Mouse (Mus musculus): ENCODE measurements at regions not wholly inside any gene's neighbourhood (a gene's known extent, or its start where the extent isn't known, plus 50 kb on each side); places are given as distances from the start of the nearest gene placed in this dataset.

- in situ Hi-C loops (cut with MboI; ENCODE audit: unreplicated experiment in 2 of 2), result no loop called here
Measured at GRCm38 (mm10) chr5:33518860-33519259, 85.1 kb upstream of the Nkx1-1 start.

- in situ Hi-C loops (cut with MboI; ENCODE audit: unreplicated experiment in 2 of 2), result no loop called here
Measured at GRCm38 (mm10) chr5:33517625-33518024, 83.8 kb upstream of the Nkx1-1 start.

- in situ Hi-C loops (cut with MboI; ENCODE audit: unreplicated experiment in 2 of 2), result no loop called here
Measured at GRCm38 (mm10) chr5:33516211-33516610, 82.4 kb upstream of the Nkx1-1 start.

GRCm38 (mm10) chr5:33512253-33512884 is 78.6 kb upstream of the Nkx1-1 start:
- in situ Hi-C loops (cut with MboI; ENCODE audit: unreplicated experiment in 2 of 2), result no loop called here

GRCm38 (mm10) chr5:33511529-33512252 is 77.9 kb upstream of the Nkx1-1 start:
- in situ Hi-C loops (cut with MboI; ENCODE audit: unreplicated experiment in 2 of 2), result no loop called here

GRCm38 (mm10) chr5:33505786-33506185 is 72.0 kb upstream of the Nkx1-1 start:
- in situ Hi-C loops (cut with MboI; ENCODE audit: unreplicated experiment in 2 of 2), result no loop called here

GRCm38 (mm10) chr5:33501735-33502495 is 68.1 kb upstream of the Nkx1-1 start:
- in situ Hi-C loops (cut with MboI; ENCODE audit: unreplicated experiment in 2 of 2), result no loop called here

GRCm38 (mm10) chr5:33501211-33501610 is 67.4 kb upstream of the Nkx1-1 start:
- in situ Hi-C loops (cut with MboI; ENCODE audit: unreplicated experiment in 2 of 2), result no loop called here

- in situ Hi-C loops (cut with MboI; ENCODE audit: unreplicated experiment in 2 of 2), result loop anchor here (5.0 kb wide), 4 partner anchors 44 to 109 kb away; no protein-coding TSS in a partner anchor
Measured at GRCm38 (mm10) chr5:33495900-33496529, 62.2 kb upstream of the Nkx1-1 start.

- in situ Hi-C loops (cut with MboI; ENCODE audit: unreplicated experiment in 2 of 2), result loop anchor here (5.0 kb wide), 4 partner anchors 43 to 108 kb away; no protein-coding TSS in a partner anchor
Measured at GRCm38 (mm10) chr5:33495276-33495675, 61.5 kb upstream of the Nkx1-1 start.

GRCm38 (mm10) chr5:33492604-33493315 is 59.0 kb upstream of the Nkx1-1 start:
- in situ Hi-C loops (cut with MboI; ENCODE audit: unreplicated experiment in 2 of 2), result no loop called here

GRCm38 (mm10) chr5:33489286-33489685 is 55.5 kb upstream of the Nkx1-1 start:
- in situ Hi-C loops (cut with MboI; ENCODE audit: unreplicated experiment in 2 of 2), result no loop called here

- in situ Hi-C loops (cut with MboI; ENCODE audit: unreplicated experiment in 2 of 2), result no loop called here
Measured at GRCm38 (mm10) chr5:33488152-33488561, 54.4 kb upstream of the Nkx1-1 start.

GRCm38 (mm10) chr5:33485765-33486164 is 52.0 kb upstream of the Nkx1-1 start:
- in situ Hi-C loops (cut with MboI; ENCODE audit: unreplicated experiment in 2 of 2), result no loop called here

All from v-Abl transformed pro-B cells (cell line).